Mouse (Mus musculus) testis, postnatal 14 days (tissue): ENCODE results near the gene Ctsz.

ENCODE experiments used
- DNase-seq: peaks from one replicate; pipeline ENCODE4 v3.0.0; 2021; ENCODE audit warnings: low spot score

The Ctsz gene

GRCm38 (mm10) chr2:174392554-174392953 is 46.3 kb downstream of the Ctsz start:
- no peak for DNase-seq

- no peak for DNase-seq
Observed at GRCm38 (mm10) chr2:174391936-174392335, 46.9 kb downstream of the Ctsz start.

GRCm38 (mm10) chr2:174381021-174381420 is 57.8 kb downstream of the Ctsz start:
- DNase-seq: no peak
